Mouse (Mus musculus): ENCODE results near the gene Med24. TPM values are rescaled to one million over a fixed set of nuclear protein-coding genes. Genes with fewer than 3 reads are reported as not detected.

The Med24 gene
- polyA plus RNA-seq, 1 experiment, result 103 TPM

- no peak for TF ChIP-seq GATA1 (IDR thresholded peaks at IDR 0.05; ENCODE audit: low read length)
Measured at GRCm38 (mm10) chr11:98753264-98753663, 24.0 kb upstream of the Med24 start.

- no peak for TF ChIP-seq GATA1 (IDR thresholded peaks at IDR 0.05; ENCODE audit: low read length)
Measured at GRCm38 (mm10) chr11:98752562-98753140, 23.4 kb upstream of the Med24 start.

GRCm38 (mm10) chr11:98751221-98751782 lies 22.1 kb upstream of the Med24 start:
- no peak for TF ChIP-seq GATA1 (IDR thresholded peaks at IDR 0.05; ENCODE audit: low read length)

DNA sequence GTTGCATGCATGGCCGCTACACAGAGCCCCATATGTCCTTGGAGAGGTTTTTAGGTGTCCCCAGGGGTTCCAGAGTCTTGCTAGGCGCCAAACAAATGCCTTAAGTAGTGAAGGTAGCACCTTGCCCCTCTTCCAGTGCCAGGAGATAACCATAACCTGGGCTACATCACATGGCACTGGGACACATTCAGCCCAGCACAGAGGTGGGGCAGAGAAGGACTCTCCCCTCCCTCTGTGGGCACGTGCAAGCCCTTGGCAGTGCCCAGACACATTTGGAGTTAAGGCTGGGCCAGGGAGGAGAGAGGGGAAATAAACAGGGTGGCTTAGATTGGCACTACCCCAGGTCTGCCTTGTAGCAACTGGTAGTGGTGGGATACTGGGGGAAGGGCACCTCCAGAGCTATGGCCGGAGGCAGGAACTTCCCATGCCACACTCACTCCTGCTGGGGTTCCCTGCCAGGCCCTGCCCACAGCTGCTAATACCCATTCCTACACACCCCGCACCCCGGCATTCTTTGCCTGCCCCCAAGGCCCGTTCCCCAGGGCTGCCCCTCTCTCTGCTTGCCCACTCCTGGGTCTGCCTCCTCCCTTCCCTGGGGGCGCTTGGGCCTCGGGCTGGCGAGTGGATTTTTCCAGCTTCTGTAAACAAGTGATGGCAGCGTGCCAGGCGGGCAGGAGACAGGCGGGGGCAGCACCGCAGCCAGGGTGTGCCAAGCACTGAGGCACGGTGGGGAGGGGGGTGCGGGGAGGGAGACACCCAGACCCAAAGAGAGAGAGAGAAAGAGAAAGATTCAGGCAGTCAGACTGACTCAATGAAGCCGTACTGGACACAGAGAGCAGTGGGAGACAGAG lies 21.3 kb upstream of the Med24 start:
- TF ChIP-seq GATA1 (IDR thresholded peaks at IDR 0.05; ENCODE audit: low read length), result no peak

GRCm38 (mm10) chr11:98749716-98750115 lies 20.5 kb upstream of the Med24 start:
- no peak for TF ChIP-seq GATA1 (IDR thresholded peaks at IDR 0.05; ENCODE audit: low read length)

DNA sequence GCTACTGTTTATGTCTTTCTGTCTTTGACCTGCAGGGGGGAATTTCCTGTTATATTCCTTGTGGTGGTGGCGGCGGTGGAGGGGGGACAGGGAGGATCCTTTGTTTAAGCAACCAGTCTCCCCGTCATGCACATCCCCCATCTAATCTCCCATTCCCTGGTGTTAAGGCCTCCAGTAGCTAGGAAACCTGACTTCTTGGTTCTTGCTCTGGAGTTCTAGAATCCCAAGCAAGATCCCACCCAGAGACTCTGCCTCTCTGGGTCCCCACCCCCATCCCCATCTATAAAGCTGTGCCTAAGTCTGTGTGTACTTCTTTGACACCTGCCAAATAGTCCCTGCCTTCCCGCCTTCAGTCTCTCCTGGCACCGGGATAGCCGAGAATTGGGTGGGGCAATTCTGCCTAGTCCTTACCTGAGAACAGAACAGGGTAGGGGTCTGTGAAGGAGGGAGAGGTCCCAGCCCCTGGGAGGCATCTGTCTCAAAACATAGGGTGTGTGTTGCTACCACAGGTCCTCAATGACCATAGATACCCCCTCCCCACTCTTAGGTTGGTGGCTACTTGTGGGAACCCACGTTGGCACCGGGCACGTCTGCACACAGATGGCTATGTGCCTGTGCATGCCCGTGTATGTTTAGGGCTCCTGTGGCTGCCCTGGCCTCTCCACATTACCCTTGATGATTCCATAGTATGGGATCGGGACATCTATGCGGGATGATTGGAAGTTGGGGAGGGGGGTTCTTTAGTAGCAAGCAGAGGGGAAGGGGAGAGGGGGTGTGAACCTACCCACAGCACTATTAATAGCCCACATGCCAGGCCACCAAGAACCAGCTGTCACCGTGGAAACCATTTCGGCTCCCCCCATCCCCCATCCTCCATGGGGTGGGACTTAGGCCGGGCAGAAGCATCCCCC lies 19.5 kb upstream of the Med24 start:
- no peak for TF ChIP-seq GATA1 (IDR thresholded peaks at IDR 0.05; ENCODE audit: low read length)

GRCm38 (mm10) chr11:98747804-98748505 lies 18.7 kb upstream of the Med24 start:
- TF ChIP-seq GATA1 (IDR thresholded peaks at IDR 0.05; ENCODE audit: low read length), result no peak

DNA sequence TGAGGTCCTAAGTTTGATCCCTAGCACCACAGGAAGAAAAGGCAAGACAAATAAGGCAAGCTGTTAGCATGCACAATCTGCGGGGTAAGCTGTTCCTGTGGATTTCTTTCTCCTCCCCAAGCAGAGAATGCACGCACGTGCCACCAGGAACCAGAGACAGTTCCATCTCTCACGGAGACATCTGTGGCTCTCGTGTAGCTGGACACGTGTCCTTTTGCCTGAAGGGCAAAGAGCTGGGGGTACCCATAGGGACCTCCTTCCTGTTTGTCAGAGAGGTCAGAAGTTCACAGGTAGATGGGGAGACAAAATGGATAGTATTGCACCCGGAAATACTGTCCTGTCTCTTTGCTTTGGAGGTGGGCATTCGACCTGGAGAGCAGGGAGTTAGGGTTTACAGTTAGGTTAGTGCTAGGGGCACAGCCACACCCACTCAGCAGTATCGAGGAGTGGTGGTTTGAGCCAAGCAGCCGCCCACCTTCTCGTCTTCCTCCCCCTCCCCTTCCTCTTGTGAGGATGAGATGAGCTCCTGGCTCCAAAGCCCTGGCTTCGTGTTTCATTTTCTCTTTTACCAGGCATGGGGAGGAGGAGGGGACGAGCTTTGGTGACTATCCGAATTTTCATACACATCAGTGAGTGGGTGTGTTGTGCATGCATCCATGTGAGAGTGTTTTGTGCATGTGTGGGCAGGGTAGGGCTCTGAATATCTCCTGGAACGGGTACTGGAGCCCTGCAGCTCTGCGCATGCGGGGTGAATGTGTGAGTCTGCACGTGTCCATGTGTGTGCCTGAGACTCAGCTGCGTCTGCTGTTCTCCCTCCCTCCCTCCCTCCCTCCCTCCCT lies 17.8 kb upstream of the Med24 start:
- no peak for TF ChIP-seq GATA1 (IDR thresholded peaks at IDR 0.05; ENCODE audit: low read length)

DNA sequence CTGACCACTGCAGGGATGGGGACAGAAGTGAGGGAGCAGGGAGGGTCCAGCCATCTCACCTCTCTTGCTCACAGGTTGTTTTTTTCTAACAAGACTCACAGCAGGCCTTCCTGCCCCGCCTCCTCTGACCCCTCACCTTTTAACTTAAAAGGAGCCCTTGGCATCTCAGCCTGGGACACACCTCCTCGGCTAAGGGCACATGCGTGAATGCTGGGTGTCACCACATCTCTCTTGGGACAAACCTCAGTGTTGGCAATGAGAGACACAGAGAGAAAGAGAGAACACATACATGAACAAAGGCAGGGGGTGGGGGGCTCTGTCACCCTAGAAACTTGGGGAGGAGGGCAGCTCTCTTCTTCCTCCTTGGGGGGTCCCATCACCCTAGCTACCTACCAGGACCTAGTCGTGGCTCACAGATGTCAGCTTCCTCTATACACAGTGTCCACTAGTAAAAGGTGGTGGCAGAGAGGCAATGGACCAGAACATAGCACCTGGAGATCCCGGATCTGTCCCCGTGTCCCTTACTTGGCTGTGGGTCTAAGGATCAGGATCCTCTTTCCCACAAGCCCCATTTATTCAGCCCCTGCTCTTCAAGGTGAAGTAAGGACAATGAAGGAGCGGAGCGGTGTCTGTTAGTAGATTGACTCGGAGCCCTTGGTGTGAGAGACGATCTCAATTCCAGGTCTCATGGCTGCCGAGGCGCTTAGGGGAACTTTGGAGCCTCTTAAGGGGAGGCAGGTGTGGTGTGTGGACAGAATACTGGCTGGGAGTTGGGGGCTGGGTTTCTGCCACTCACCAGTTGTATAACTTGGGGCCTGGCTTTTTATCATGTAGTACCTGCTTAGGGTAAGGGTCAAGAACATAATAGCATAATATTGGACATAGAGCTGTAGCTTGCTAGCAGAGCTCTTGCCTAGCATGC lies 17.0 kb upstream of the Med24 start:
- no peak for TF ChIP-seq GATA1 (IDR thresholded peaks at IDR 0.05; ENCODE audit: low read length)

DNA sequence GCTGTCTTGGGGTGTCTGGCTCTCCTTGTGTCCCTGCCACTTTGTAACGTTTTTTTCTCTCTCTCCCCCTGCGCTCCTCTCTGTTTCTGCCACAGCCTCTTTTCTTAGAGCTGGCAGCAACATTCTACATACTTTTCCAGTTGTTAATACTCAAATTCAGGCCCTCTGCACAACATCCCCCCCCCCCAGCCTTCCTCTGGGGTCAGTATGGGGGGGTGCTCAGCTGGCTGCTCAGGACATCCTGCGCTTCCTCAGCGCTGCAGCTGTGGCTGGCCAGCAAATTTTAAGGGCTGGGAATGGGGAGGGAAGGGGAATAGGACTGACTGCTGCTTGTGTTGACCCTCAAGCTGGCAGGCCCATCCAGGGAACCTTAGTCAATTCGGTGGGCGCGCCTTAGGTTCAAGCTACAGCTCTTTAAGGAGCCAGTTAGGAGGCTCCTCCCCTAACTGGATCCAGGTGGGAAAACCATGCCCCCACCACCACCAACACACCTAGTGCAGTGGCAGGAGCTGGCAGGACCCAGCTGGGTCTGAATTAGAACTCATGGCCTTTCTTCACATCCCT lies 15.3 kb upstream of the Med24 start:
- TF ChIP-seq GATA1 (IDR thresholded peaks at IDR 0.05; ENCODE audit: low read length), result no peak

DNA sequence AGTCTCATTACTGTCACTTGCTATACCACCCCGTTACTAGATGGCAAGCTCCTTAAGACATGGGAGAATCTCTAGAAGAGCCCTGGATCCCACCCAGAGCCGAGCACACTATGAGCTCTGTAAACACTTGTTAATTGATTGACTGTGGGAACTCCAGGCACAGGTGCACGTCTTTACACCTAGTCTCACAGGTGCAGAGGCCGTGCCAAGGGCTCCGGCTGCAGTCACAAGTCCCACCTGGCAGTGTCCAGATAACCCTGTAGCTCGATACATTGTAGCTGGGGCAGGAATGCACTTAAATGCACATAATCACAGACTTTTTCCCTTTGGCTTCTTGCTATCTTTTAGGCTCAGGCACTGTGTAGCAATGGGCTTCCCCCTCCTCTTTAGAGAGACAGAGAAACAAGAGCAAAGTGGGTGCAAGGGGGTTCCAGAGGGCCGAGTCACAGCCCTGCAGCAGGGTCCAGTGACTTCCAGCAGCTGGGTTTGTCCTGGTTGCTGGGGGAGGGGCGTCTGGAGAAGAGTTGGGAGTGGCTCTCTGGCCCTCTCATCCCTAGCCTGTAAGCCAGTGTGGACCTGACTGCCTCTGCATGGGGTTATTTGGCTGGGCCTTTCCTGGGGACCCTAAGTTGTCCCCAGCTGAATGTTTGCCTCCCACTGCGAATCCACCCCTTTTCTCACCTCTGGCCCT lies 14.6 kb upstream of the Med24 start:
- TF ChIP-seq GATA1 (IDR thresholded peaks at IDR 0.05; ENCODE audit: low read length), result no peak
